9 mouse cellular contexts compared by ENCODE assay signal in the genomic region with DNA sequence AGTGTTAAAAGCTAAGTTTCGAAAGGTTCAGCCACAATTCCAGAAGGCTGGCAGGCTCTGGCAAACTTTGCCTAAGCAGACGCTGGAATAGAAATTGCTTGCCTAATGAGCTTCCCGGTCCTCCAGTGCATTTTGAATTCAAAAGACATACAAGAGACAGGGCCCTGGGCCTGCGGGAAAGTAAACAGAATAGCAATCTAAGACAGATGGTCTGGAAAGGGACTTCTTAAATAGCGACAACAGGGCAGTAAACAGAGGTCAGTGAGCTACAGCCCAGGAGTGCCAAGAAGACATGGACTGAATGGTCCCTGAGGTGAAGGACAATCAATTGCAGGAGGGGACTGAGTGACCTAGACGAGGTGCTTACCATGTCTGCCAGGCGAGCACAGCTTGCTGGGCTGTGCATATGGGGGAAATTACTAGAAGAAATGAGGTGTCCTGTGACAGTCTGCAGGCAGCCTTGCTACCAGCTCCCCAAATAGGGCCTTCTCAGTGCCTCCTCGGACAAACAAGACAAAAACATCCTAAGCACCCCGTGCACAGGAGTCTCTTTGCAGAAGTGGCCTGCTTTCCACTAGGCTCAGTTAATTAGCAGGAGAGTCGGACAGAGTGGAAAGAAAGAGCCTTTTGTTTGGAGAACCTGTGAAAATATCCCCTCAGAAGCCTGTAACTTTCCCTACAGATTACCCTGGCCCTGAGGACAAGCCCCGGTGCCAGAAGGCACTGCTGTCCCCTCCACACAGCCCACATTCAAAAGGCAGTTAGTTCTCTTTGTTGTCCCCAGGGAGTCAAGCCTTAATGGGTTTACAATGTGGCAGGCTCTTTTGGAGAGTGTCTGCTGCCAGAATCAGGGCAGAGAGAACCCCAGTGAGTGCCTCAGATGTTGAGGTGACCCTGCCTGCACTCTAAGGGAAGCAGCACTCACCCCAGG.
DNase-seq lines count a peak whose midpoint lies in the region; ATAC-seq lines count a peak whose summit lies in the region.
"Had no signal": no experiment of that assay in that cellular context is flagged by ENCODE, and none has a peak within 500 bp of the region (broad histone marks: within the 10 kb centered on the region; RNA-seq: fewer than 3 reads in every experiment).

No protein-coding gene starts in this region.

- DNase-seq in layer of hippocampus, adult 11-12 months (ENCODE audit: low spot score), result peak; percentile 22
- DNase-seq in layer of hippocampus, adult 9-10 months (ENCODE audit: low spot score), result no peak
- DNase-seq in embryo, embryonic 9.5 days (ENCODE audit: extremely low spot score), result peak; percentile 66
- peak; percentile 72 to 81 for DNase-seq in heart, adult 9 months (ENCODE audit: low spot score in 2 of 2)
- peak; percentile 63 for DNase-seq in lung, postnatal 25 days (ENCODE audit: low spot score)
- DNase-seq in left cerebral cortex, adult 18-20 months (ENCODE audit: low spot score in 2 of 2), result no peak

- ATAC-seq in kidney, embryonic 14.5 days (ENCODE audit: low FRiP score, low TSS enrichment), result no peak
- ATAC-seq in megakaryocyte progenitor cell, adult 5-6 weeks (replicated peaks; ENCODE audit: poor library complexity), result no peak

- H3K4me2 ChIP-seq in kidney, embryonic 14.5 days (replicated peaks; ENCODE audit: low read depth, low read length), result no peak overlapping the region

- WGBS in kidney, embryonic 14.5 days, result 27% methylated on average over 11 of the region's 11 CpGs

- no peaks in the 10 kb centered on the region for H3K27me3 ChIP-seq in kidney, embryonic 14.5 days (ENCODE audit: control insufficient read depth, insufficient read depth, low read length)

- H3K27ac ChIP-seq in kidney, embryonic 14.5 days (ENCODE audit: low read depth, low read length), result peak overlapping the region; percentile 69

- H3K9me3 ChIP-seq in kidney, embryonic 14.5 days (ENCODE audit: control insufficient read depth, low read length), result no peaks in the 10 kb centered on the region

- no peak overlapping the region for H3K4me3 ChIP-seq in kidney, embryonic 14.5 days (ENCODE audit: low read length)

- peaks cover 10% of the 10 kb centered on the region for H3K4me1 ChIP-seq in kidney, embryonic 14.5 days (ENCODE audit: control insufficient read depth, insufficient read depth, low read length)

- no peaks in the 10 kb centered on the region for H3K36me3 ChIP-seq in kidney, embryonic 14.5 days (ENCODE audit: control insufficient read depth, insufficient read depth, low read length)
- H3K36me3 ChIP-seq: G1E had no signal

- H3K9ac ChIP-seq in kidney, embryonic 14.5 days (ENCODE audit: low read depth, low read length), result peak overlapping the region; percentile 37

Comparison
In these comparisons a context has a peak if more than half of its experiments do, and no peak if none do; other contexts are left out.
1. DNase-seq: peak in layer of hippocampus, adult 11-12 months (single experiment), embryo, embryonic 9.5 days (single experiment), heart, adult 9 months (2 of 2) and lung, postnatal 25 days (single experiment); none in layer of hippocampus, adult 9-10 months (single experiment) and left cerebral cortex, adult 18-20 months (0 of 2).